Comparison of ENCODE assay signal across 8 mouse cellular contexts in genomic region chr2:168169800-168170113, GRCm38 (mm10). TPM values are rescaled to one million over a fixed set of nuclear protein-coding genes. Genes with fewer than 3 reads are reported as not detected.
DNase-seq lines count a peak whose midpoint lies in the region; ATAC-seq and TF ChIP-seq lines count a peak whose summit lies in the region.

No protein-coding gene starts in this region.

- DNase-seq in layer of hippocampus, adult 2 months (ENCODE audit: low spot score in 2 of 2), result no peak
- DNase-seq in layer of hippocampus, postnatal 10 days (ENCODE audit: low spot score in 2 of 2), result no peak
- no peak for DNase-seq in midbrain, embryonic 14.5 days
- DNase-seq in cerebellum, postnatal 4 days (ENCODE audit: low spot score in 2 of 2), result no peak
- DNase-seq in layer of hippocampus, postnatal 36 days, result no peak
- DNase-seq in adrenal gland, adult 18-20 months (ENCODE audit: low spot score in 2 of 2), result no peak

- no peaks in the 10 kb centered on the region for H3K27me3 ChIP-seq in embryonic facial prominence, embryonic 12.5 days
- no peaks in the 10 kb centered on the region for H3K27me3 ChIP-seq in intestine, postnatal 0 days (replicated peaks; ENCODE audit: control insufficient read depth, insufficient read depth, low read length)
- H3K27me3 ChIP-seq in midbrain, embryonic 14.5 days (ENCODE audit: control insufficient read depth, insufficient read depth, low read length), result no peaks in the 10 kb centered on the region

- peak overlapping the region; percentile 20; the same call in 1 of the 2 replicates for H3K4me3 ChIP-seq in layer of hippocampus, adult 2 months
- no peak overlapping the region for H3K4me3 ChIP-seq in embryonic facial prominence, embryonic 12.5 days
- peak overlapping the region; percentile 13 for H3K4me3 ChIP-seq in intestine, postnatal 0 days (ENCODE audit: low read depth, low read length)
- no peak overlapping the region for H3K4me3 ChIP-seq in midbrain, embryonic 14.5 days (replicated peaks; ENCODE audit: low read depth, low read length)

- H3K36me3 ChIP-seq in embryonic facial prominence, embryonic 12.5 days, result peaks cover 4% of the 10 kb centered on the region; the same call in 1 of the 2 replicates
- no peaks in the 10 kb centered on the region for H3K36me3 ChIP-seq in intestine, postnatal 0 days (ENCODE audit: control insufficient read depth, insufficient read depth)
- H3K36me3 ChIP-seq in midbrain, embryonic 14.5 days (ENCODE audit: control insufficient read depth, insufficient read depth, low read length), result 0 out of 2 replicates have a peak, but pooled peaks cover 6% of the 10 kb centered on the region

- peaks cover 37% of the 10 kb centered on the region for H3K4me1 ChIP-seq in embryonic facial prominence, embryonic 12.5 days
- no peaks in the 10 kb centered on the region; the same call in 1 of the 2 replicates for H3K4me1 ChIP-seq in intestine, postnatal 0 days (replicated peaks; ENCODE audit: control insufficient read depth, insufficient read depth, low read length)
- 0 out of 2 replicates have a peak, but pooled peaks cover 6% of the 10 kb centered on the region for H3K4me1 ChIP-seq in midbrain, embryonic 14.5 days (ENCODE audit: control insufficient read depth, insufficient read depth, low read length)

- ATAC-seq in embryonic facial prominence, embryonic 12.5 days (ENCODE audit: insufficient number of reproducible peaks, insufficient read depth, low FRiP score, low TSS enrichment), result no peak; the same call in 1 of the 2 replicates
- ATAC-seq in intestine, postnatal 0 days, result peak; percentile 10; the same call in 1 of the 2 replicates
- ATAC-seq in midbrain, embryonic 14.5 days (ENCODE audit: low FRiP score, low TSS enrichment), result peak; percentile 8; the same call in 1 of the 2 replicates

- TF ChIP-seq CTCF in layer of hippocampus, adult 2 months (conservative IDR thresholded peaks at IDR 0.05), result no peak
- TF ChIP-seq CTCF in intestine, postnatal 0 days (IDR thresholded peaks at IDR 0.05; ENCODE audit: low read depth), result no peak

- H3K4me2 ChIP-seq in embryonic facial prominence, embryonic 12.5 days (replicated peaks), result peak overlapping the region; percentile 32
- peak overlapping the region; percentile 62 for H3K4me2 ChIP-seq in intestine, postnatal 0 days (replicated peaks; ENCODE audit: low read depth)
- 0 out of 2 replicates have a peak overlapping the region, but pooled peaks have one; percentile 12 for H3K4me2 ChIP-seq in midbrain, embryonic 14.5 days (ENCODE audit: low read length)

- no peak overlapping the region for H3K27ac ChIP-seq in layer of hippocampus, adult 2 months
- H3K27ac ChIP-seq in embryonic facial prominence, embryonic 12.5 days, result peak overlapping the region; percentile 91
- H3K27ac ChIP-seq in intestine, postnatal 0 days (ENCODE audit: low read depth, low read length), result peak overlapping the region; percentile 46; the same call in 1 of the 2 replicates
- no peak overlapping the region for H3K27ac ChIP-seq in midbrain, embryonic 14.5 days (replicated peaks; ENCODE audit: low read depth, low read length)

- WGBS in embryonic facial prominence, embryonic 12.5 days, result 3% methylated on average over 9 of the region's 9 CpGs
- WGBS in intestine, postnatal 0 days, result 15% methylated on average over 9 of the region's 9 CpGs
- 4% methylated on average over 9 of the region's 9 CpGs for WGBS in midbrain, embryonic 14.5 days

- no peaks in the 10 kb centered on the region for H3K9me3 ChIP-seq in embryonic facial prominence, embryonic 12.5 days
- H3K9me3 ChIP-seq in intestine, postnatal 0 days (ENCODE audit: control insufficient read depth), result no peaks in the 10 kb centered on the region
- H3K9me3 ChIP-seq in midbrain, embryonic 14.5 days (ENCODE audit: control insufficient read depth, low read length), result no peaks in the 10 kb centered on the region

- no peak overlapping the region for H3K9ac ChIP-seq in embryonic facial prominence, embryonic 12.5 days
- H3K9ac ChIP-seq in intestine, postnatal 0 days (ENCODE audit: low read depth, low read length), result no peak overlapping the region
- H3K9ac ChIP-seq in midbrain, embryonic 14.5 days (replicated peaks; ENCODE audit: low read length), result no peak overlapping the region

RNA-seq across cellular contexts. Expression of gene Adnp, which starts 37.2 kb away (rescaled TPM):
- total RNA-seq in layer of hippocampus, adult 2 months (2021), result 10 to 100 TPM; 90.5 to 96.3 TPM
- total RNA-seq in layer of hippocampus, postnatal 10 days (2021), result 100 to 1,000 TPM; 113 to 115 TPM
- 10.9 and 20.4 TPM in 2 replicates for polyA plus RNA-seq in embryonic facial prominence, embryonic 12.5 days (2016; fragmentation: Nextera tagmentation; extraction: Ambion mirVana)
- polyA plus RNA-seq in intestine, postnatal 0 days (2015; fragmentation: Nextera tagmentation; extraction: Ambion mirVana), result 5.4 and 6.5 TPM in 2 replicates
- polyA plus RNA-seq in midbrain, embryonic 14.5 days (2014; fragmentation: Nextera tagmentation; extraction: Ambion mirVana), result 4.5 and 5.8 TPM in 2 replicates
- 10 to 100 TPM; 84.3 to 90.6 TPM for total RNA-seq in layer of hippocampus, postnatal 36 days (2021)
- total RNA-seq in adrenal gland, adult 18-20 months (2021), result 10 to 100 TPM; 40.2 to 47.3 TPM

Comparison
In these comparisons a context has a peak if more than half of its experiments do, and no peak if none do; other contexts are left out.
1. H3K27ac ChIP-seq: peak in embryonic facial prominence, embryonic 12.5 days (single experiment) and intestine, postnatal 0 days (single experiment); none in layer of hippocampus, adult 2 months (single experiment) and midbrain, embryonic 14.5 days (single experiment).
2. H3K4me3 ChIP-seq: peak in layer of hippocampus, adult 2 months (single experiment) and intestine, postnatal 0 days (single experiment); none in embryonic facial prominence, embryonic 12.5 days (single experiment) and midbrain, embryonic 14.5 days (single experiment).
3. H3K4me2 ChIP-seq: peak in every context shown above with its lines; median percentile 62 in intestine, postnatal 0 days; 32 in embryonic facial prominence, embryonic 12.5 days; 12 in midbrain, embryonic 14.5 days.